Mouse (Mus musculus) Patski (cell line): ENCODE results near the gene Evc2. TPM values are rescaled to one million over a fixed set of nuclear protein-coding genes. Genes with fewer than 3 reads are reported as not detected.

Experiments used
- ATAC-seq: fragments of 100-300 bp; one replicate; pipeline ENCODE4 v1.8.0; 2021
- CTCF ChIA-PET: fragments of 350-600 bp; sonication (Branson Sonifier 250); formaldehyde crosslinking; loops from one replicate; lab custom pipeline; 2022; ENCODE audit warnings: inconsistent platforms; lab: Charles Lee
- POLR2A ChIA-PET: fragments of 350-600 bp; sonication (Branson Sonifier 250); formaldehyde crosslinking; loops from one replicate; lab custom pipeline; 2022; ENCODE audit warnings: antibody characterized with exemption, inconsistent platforms; lab: Charles Lee
- DNase-seq: peaks from one replicate; pipeline ENCODE4 v3.0.0-alpha.2; 2011; ENCODE audit warnings: low read depth, low spot score
- H3K27me3 ChIP-seq: fragments of 371-371 bp; one replicate; pipeline ENCODE4 v1.5.1; 2021
- CTCF ChIP-seq: fragments of 100-300 bp; IDR thresholded peaks from one replicate; pipeline ENCODE4 v1.5.1; 2021
- in situ Hi-C: fragments of 300-500 bp; cut with MboI; formaldehyde crosslinking; loops from 3 replicates; pipeline ENCODE4 v1.11.1; 2018; ENCODE audit warnings: low pct_unique_long_range_greater_than_20kb, mixed read lengths
- polyA plus RNA-seq: library from polyadenylated mRNA; unstranded; gene quantifications from one replicate; pipeline ENCODE4 v1.2.3, GENCODE M21; 2021

Gene Evc2
- polyA plus RNA-seq, 1 experiment from 2014 or later, result 72.5 TPM

- TF ChIP-seq CTCF, result peak; percentile 93
- ChIA-PET CTCF (interaction anchor here (0.7 to 3.5 kb wide), 15 partner anchors 8 to 68 kb away, joined by 3 to 30 read pairs (median 4); partner anchors contain the start of genes Evc and Evc2), POLR2A (no interaction called here)
- peak; percentile 40 for ATAC-seq
- no peak for DNase-seq
- H3K27me3 ChIP-seq, result no peaks in the 10 kb centered on the region
- in situ Hi-C loops, result loop anchor here (5.0 kb wide), 1 partner anchor 57 kb away; no protein-coding TSS in a partner anchor
Measured at GRCm38 (mm10) chr5:37354385-37354784, 16.1 kb downstream of the Evc2 start.

DNA sequence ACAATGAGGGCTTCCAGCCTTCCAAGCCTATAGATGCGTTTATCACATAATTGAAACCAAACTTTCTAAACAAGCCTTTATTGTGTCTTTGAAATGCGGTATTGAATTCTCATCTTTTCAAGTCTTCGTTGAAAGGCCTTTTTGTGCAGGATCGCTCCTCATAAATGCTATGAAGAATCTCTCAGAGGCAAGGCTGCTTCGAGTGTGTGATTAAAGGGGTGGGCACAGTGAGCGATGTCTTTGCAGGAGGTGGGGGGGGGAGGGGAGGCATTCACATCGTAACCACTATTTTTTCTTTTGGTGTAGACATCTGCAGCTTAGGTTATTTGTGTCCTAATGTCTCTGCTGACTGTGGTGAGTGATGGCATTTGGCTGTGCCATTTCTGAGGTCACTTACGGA lies 17.7 kb downstream of the Evc2 start:
- CTCF ChIA-PET, result interaction anchor here (2.8 to 3.5 kb wide), 3 partner anchors 18 to 67 kb away, joined by 22 to 30 read pairs (median 25); partner anchors contain the start of genes Evc and Evc2
- DNase-seq, result no peak
- POLR2A ChIA-PET, result interaction anchor here (1.5 kb wide), 1 partner anchor 48 kb away, joined by 4 read pairs; no protein-coding TSS in a partner anchor
- H3K27me3 ChIP-seq, result no peaks in the 10 kb centered on the region
- ATAC-seq, result no peak
- no peak for TF ChIP-seq CTCF
- in situ Hi-C loops, result no loop called here

GRCm38 (mm10) chr5:37362618-37363017 lies 24.3 kb downstream of the Evc2 start:
- TF ChIP-seq CTCF, result no peak
- in situ Hi-C loops, result no loop called here
- H3K27me3 ChIP-seq, result no peaks in the 10 kb centered on the region
- ATAC-seq (no peak), DNase-seq (no peak)
- ChIA-PET POLR2A (no interaction called here), CTCF (interaction anchor here (0.6 kb wide), 1 partner anchor 54 kb away, joined by 3 read pairs; no protein-coding TSS in a partner anchor)

GRCm38 (mm10) chr5:37363284-37363683 lies 25.0 kb downstream of the Evc2 start:
- ATAC-seq, result no peak
- no peak for TF ChIP-seq CTCF
- H3K27me3 ChIP-seq, result no peaks in the 10 kb centered on the region
- no peak for DNase-seq
- ChIA-PET CTCF (interaction anchor here (1.2 to 3.5 kb wide), 4 partner anchors 9 to 417 kb away, joined by 3 to 16 read pairs (median 3); no protein-coding TSS in a partner anchor), POLR2A (no interaction called here)
- in situ Hi-C loops, result no loop called here

GRCm38 (mm10) chr5:37365751-37366150 lies 27.5 kb downstream of the Evc2 start:
- ChIA-PET POLR2A (interaction anchor here (0.7 kb wide), 1 partner anchor 32 kb away, joined by 5 read pairs; no protein-coding TSS in a partner anchor), CTCF (interaction anchor here (1.6 to 3.5 kb wide), 3 partner anchors 9 to 21 kb away, joined by 5 to 16 read pairs (median 5); no protein-coding TSS in a partner anchor)
- ATAC-seq (peak; percentile 80), DNase-seq (no peak)
- TF ChIP-seq CTCF, result no peak
- H3K27me3 ChIP-seq, result no peaks in the 10 kb centered on the region
- in situ Hi-C loops, result no loop called here

- in situ Hi-C loops, result no loop called here
- DNase-seq (no peak), ATAC-seq (no peak)
- ChIA-PET POLR2A (no interaction called here), CTCF (interaction anchor here (1.1 to 1.4 kb wide), 3 partner anchors 8 to 81 kb away, joined by 3 to 5 read pairs (median 4); no protein-coding TSS in a partner anchor)
- TF ChIP-seq CTCF, result no peak
- H3K27me3 ChIP-seq, result no peaks in the 10 kb centered on the region
Measured at GRCm38 (mm10) chr5:37368796-37369195, 30.5 kb downstream of the Evc2 start.

- no peak for TF ChIP-seq CTCF
- CTCF ChIA-PET, result no interaction called here
- no peak for ATAC-seq
- POLR2A ChIA-PET, result no interaction called here
- H3K27me3 ChIP-seq, result no peaks in the 10 kb centered on the region
- in situ Hi-C loops, result loop anchor here (25.0 kb wide), 1 partner anchor 335 kb away; the partner anchor contains the start of gene Stk32b
- no peak for DNase-seq
Measured at GRCm38 (mm10) chr5:37377376-37377775, 39.1 kb downstream of the Evc2 start.

DNA sequence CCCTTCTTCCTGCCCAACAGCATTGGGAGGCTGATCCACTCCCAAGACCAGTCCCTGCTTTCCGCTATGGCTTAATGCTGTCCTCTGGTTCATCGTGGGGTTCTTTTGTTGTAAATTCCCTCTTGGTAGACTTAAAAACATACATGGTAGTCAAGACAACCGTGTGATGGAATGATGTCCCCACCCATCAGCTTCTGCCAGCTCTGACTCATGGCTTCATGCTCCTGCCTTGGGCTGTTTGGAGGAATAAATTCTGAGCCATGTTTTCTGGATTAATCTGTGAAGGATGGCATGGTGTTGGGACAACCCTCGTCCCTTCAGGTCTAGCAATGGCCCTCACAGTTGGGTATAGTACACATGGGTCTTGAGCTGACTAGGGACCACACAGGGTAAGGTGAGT lies 42.3 kb downstream of the Evc2 start:
- in situ Hi-C loops, result loop anchor here (25.0 kb wide), 1 partner anchor 332 kb away; the partner anchor contains the start of gene Stk32b
- CTCF ChIA-PET, result interaction anchor here (0.9 to 1.9 kb wide), 3 partner anchors 12 to 92 kb away, joined by 3 to 5 read pairs (median 3); no protein-coding TSS in a partner anchor
- POLR2A ChIA-PET, result interaction anchor here (0.9 kb wide), 1 partner anchor 28 kb away, joined by 3 read pairs; no protein-coding TSS in a partner anchor
- no peak for TF ChIP-seq CTCF
- peak; percentile 72 for ATAC-seq
- DNase-seq, result no peak
- H3K27me3 ChIP-seq, result no peaks in the 10 kb centered on the region

DNA sequence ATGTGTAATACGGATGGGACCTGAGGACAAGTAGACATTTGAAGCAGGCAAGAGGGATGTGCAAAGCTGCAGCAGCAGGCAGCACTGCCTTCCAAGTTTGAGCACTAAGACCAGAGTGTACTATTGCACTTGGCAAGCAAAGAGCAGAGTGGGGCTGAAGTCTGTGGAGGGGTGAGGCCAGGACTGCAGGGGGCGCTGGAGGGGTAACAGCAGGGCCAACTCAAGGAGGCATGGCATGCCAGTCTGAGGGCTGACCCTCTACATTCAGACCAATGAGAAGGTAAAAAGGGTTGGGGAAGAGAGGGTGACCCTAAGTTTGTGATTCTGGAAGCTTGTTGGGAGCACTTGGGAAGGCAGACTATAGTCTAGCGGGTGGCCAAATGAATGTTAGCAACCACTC lies 45.3 kb downstream of the Evc2 start:
- DNase-seq, result no peak
- in situ Hi-C loops, result loop anchor here (25.0 kb wide), 1 partner anchor 329 kb away; the partner anchor contains the start of gene Stk32b
- ChIA-PET POLR2A (interaction anchor here (0.5 to 1.2 kb wide), 3 partner anchors 10 to 76 kb away, joined by 3 read pairs; no protein-coding TSS in a partner anchor), CTCF (interaction anchor here (1.1 kb wide), 1 partner anchor 95 kb away, joined by 3 read pairs; no protein-coding TSS in a partner anchor)
- no peak for TF ChIP-seq CTCF
- no peaks in the 10 kb centered on the region for H3K27me3 ChIP-seq
- ATAC-seq, result no peak

GRCm38 (mm10) chr5:37388646-37389045 lies 50.3 kb downstream of the Evc2 start:
- ChIA-PET POLR2A (no interaction called here), CTCF (no interaction called here)
- no peaks in the 10 kb centered on the region for H3K27me3 ChIP-seq
- DNase-seq (no peak), ATAC-seq (no peak)
- in situ Hi-C loops, result loop anchor here (25.0 kb wide), 1 partner anchor 324 kb away; the partner anchor contains the start of gene Stk32b
- no peak for TF ChIP-seq CTCF
